Mouse (Mus musculus): ENCODE measurements around the gene Ndufa6. TPM values are rescaled to one million over a fixed set of nuclear protein-coding genes. Genes with fewer than 3 reads are reported as not detected.

The Ndufa6 gene
- polyA plus RNA-seq, 1 experiment from 2014 or later: 297 TPM

DNA sequence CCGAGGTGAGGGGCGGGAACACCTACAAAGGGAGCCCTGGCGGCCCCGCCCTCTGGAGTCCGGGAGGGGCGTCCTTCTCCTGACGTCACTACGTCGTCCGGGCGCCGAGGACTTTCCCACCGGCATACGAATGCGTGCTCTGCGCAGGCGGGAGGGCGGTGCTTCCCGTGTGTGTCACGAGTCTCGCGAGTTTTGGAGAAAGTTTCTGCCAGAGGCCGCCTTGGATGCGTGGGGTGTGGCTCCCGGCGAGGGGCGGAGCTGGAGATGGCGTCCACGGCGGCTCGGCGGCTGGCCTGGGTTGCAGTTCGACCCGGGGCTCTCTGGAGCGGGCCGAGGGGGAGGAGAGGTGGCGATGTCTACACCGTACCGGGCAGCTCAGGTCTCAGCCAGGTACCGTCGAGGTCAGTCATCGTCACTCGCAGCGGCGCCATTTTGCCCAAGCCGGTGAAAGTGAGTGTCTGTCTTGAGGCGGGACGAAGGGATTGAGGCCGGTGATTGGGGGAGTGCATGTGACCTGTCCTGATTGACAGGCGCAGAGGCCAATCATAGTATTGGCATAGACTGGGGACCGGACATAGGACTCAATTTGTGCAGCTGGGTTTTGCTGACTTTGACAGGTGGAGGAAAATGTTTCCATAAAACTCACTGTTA lies 8.2 kb downstream of the Ndufa6 start:
- WGBS: under 1% methylated on average over 50 of the region's 51 CpGs
- no peaks in the 10 kb centered on the region for H3K9me3 ChIP-seq (ENCODE audit: control insufficient read depth, low read length)
- peak overlapping the region; percentile 76 for H3K4me3 ChIP-seq (replicated peaks; ENCODE audit: low read length)
- peak; percentile 98 for ATAC-seq
- peak overlapping the region; percentile 96 for H3K4me2 ChIP-seq (ENCODE audit: low read length)
- H3K9ac ChIP-seq (replicated peaks; ENCODE audit: low read depth, low read length): peak overlapping the region; percentile 86
- H3K27ac ChIP-seq (ENCODE audit: low read length): peak overlapping the region; percentile 88
- peaks cover 14% of the 10 kb centered on the region for H3K4me1 ChIP-seq (replicated peaks; ENCODE audit: control insufficient read depth, insufficient read depth, low read length)
- peaks cover 21% of the 10 kb centered on the region for H3K36me3 ChIP-seq (ENCODE audit: control insufficient read depth, insufficient read depth)
- H3K27me3 ChIP-seq (replicated peaks; ENCODE audit: control insufficient read depth, insufficient read depth, low read length): no peaks in the 10 kb centered on the region; the same call in 1 of the 2 replicates

DNA sequence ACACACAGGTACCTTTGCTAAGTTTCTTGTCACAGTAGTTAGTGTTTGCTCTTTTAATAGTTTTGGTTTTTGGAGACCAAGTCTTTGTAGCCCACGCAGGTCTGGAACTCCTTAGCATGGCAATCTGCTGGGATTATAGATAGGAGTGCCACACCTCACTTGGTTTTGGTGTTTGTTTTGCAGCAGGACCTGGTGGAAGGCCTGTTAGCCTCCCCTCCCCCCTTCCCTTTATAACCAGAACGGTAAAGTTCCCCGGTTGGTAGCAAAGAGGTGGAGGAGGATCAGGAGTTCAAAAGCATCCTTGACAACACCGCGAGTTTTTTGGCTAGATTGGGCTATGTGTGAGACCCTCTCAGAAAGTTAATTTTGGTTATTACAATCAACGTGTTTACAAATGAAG lies 9.2 kb downstream of the Ndufa6 start:
- Histone ChIP-seq H3K9me3 (ENCODE audit: control insufficient read depth, low read length) (no peaks in the 10 kb centered on the region), H3K36me3 (ENCODE audit: control insufficient read depth, insufficient read depth) (peaks cover 14% of the 10 kb centered on the region), H3K4me3 (replicated peaks; ENCODE audit: low read length) (no peak overlapping the region), H3K9ac (replicated peaks; ENCODE audit: low read depth, low read length) (no peak overlapping the region), H3K4me2 (ENCODE audit: low read length) (no peak overlapping the region), H3K27me3 (replicated peaks; ENCODE audit: control insufficient read depth, insufficient read depth, low read length) (peaks cover 7% of the 10 kb centered on the region), H3K4me1 (replicated peaks; ENCODE audit: control insufficient read depth, insufficient read depth, low read length) (peaks cover 16% of the 10 kb centered on the region), H3K27ac (ENCODE audit: low read length) (no peak overlapping the region)
- 90% methylated on average over 6 of the region's 6 CpGs for WGBS
- no peak for ATAC-seq

DNA sequence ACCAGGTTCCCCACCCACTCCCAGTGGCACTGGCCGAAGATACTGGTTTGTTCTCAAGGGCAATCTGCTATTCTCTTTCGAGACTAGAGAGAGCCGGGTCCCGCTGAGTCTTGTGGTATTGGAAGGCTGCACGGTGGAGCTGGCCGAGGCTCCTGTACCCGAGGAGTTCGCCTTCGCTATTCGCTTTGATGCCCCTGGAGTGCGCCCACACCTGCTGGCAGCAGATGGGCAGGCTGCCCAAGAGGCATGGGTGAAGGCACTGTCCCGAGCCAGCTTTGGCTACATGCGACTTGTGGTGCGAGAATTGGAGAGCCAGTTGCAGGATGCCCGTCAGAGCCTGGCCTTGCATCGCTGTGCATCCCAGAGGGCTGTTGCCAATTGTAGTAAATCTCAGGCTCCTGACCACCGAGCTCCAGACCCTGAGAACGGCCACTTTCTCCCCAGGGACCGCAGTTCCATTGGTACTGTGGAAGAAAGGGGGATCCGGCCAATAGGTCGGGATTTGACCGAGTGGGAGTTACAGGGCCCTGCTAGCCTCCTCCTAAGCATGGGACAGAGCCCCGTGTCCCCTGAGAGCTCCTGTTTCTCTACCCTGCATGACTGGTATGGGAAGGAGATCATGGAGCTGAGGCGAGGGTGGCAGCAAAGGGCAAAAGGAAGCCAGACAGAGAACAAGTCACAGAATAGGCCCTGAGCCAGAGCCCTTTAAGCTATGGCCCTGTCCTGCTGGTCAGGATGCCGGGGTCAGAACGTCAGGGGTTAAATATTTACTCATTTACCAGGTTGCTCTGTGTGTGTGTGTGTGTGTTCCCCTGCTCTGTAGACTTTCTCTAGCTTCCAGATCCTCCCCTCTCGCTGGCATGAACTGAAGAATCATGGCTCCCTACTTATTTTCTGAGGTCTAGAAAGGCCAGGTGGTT lies 10.5 kb downstream of the Ndufa6 start:
- H3K4me1 ChIP-seq (replicated peaks; ENCODE audit: control insufficient read depth, insufficient read depth, low read length): peaks cover 19% of the 10 kb centered on the region
- H3K9ac ChIP-seq (replicated peaks; ENCODE audit: low read depth, low read length): no peak overlapping the region
- H3K4me2 ChIP-seq (ENCODE audit: low read length): no peak overlapping the region
- H3K36me3 ChIP-seq (ENCODE audit: control insufficient read depth, insufficient read depth): 0 out of 2 replicates have a peak, but pooled peaks cover 3% of the 10 kb centered on the region
- no peak overlapping the region for H3K4me3 ChIP-seq (replicated peaks; ENCODE audit: low read length)
- H3K27ac ChIP-seq (ENCODE audit: low read length): no peak overlapping the region
- WGBS: 91% methylated on average over 27 of the region's 27 CpGs
- ATAC-seq: no peak
- peaks cover 7% of the 10 kb centered on the region for H3K27me3 ChIP-seq (replicated peaks; ENCODE audit: control insufficient read depth, insufficient read depth, low read length)
- no peaks in the 10 kb centered on the region for H3K9me3 ChIP-seq (ENCODE audit: control insufficient read depth, low read length)

DNA sequence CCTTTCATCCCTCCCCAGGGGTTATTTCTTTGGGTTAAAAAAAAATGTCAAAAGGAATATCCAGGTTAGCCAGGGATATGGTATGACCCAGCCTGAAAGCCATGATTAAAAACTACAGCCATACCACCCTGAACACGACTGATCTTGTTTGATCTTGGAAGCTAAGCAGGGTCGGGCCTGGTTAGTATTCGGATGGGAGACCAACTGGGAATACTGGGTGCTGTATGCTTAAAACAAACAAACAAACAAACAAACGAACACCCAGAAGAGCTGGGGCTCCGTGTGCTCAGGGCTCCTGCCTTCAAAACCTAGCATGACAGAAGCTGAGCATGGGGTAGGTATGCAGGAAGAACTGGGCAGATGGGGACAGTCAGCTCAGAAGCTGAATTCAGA lies 11.6 kb downstream of the Ndufa6 start:
- H3K27ac ChIP-seq (ENCODE audit: low read length): no peak overlapping the region
- H3K36me3 ChIP-seq (ENCODE audit: control insufficient read depth, insufficient read depth): no peaks in the 10 kb centered on the region
- ATAC-seq: no peak
- peaks cover 7% of the 10 kb centered on the region for H3K27me3 ChIP-seq (replicated peaks; ENCODE audit: control insufficient read depth, insufficient read depth, low read length)
- WGBS: 75% methylated on average over 5 of the region's 5 CpGs
- H3K9me3 ChIP-seq (ENCODE audit: control insufficient read depth, low read length): no peaks in the 10 kb centered on the region
- no peak overlapping the region for H3K4me2 ChIP-seq (ENCODE audit: low read length)
- no peak overlapping the region for H3K4me3 ChIP-seq (replicated peaks; ENCODE audit: low read length)
- H3K9ac ChIP-seq (replicated peaks; ENCODE audit: low read depth, low read length): no peak overlapping the region
- peaks cover 27% of the 10 kb centered on the region for H3K4me1 ChIP-seq (replicated peaks; ENCODE audit: control insufficient read depth, insufficient read depth, low read length)

DNA sequence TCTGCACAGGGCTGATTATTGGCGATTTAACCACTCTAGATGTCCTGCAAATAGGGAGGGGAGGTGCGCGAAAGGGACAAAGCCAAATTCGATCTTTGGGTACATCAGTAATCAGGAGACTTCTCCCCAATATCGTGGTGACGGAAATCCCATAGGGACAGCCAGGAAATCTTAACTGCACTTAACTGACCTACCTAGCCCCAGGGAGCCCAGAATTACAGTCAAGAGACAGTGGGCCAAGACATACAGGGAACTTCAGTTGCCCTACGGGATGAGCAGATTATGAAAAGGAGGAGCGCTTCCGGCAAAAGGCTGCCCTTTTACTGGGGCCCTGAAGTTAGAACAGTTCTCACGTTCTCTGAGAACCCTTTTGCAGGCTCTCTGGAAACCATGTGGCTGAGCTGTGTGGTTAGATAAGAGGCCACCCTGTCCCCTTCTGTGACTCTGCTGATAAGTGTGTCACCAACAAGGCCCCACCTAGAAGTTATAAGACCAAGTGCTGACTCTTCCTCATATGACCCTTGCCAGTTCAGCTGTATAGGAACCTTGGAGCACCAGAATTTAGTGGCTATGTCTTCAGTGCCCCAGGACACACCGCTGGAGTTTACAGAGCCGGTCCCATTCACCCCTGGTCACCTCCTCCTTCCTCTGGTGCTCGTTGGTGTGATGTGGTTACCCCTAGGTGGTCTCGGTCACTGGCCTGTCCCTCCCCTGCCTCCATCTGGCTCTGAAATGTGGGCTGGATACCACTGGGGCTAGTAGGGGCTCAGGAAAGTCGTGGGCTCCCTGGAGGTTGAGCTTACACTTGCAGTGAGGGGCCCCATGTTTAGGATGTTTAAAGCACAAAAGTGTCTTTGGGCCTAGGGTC lies 12.2 kb downstream of the Ndufa6 start:
- Histone ChIP-seq H3K4me2 (ENCODE audit: low read length) (no peak overlapping the region), H3K9me3 (ENCODE audit: control insufficient read depth, low read length) (no peaks in the 10 kb centered on the region), H3K4me1 (replicated peaks; ENCODE audit: control insufficient read depth, insufficient read depth, low read length) (peaks cover 23% of the 10 kb centered on the region), H3K27ac (ENCODE audit: low read length) (no peak overlapping the region), H3K9ac (replicated peaks; ENCODE audit: low read depth, low read length) (no peak overlapping the region), H3K27me3 (replicated peaks; ENCODE audit: control insufficient read depth, insufficient read depth, low read length) (peaks cover 7% of the 10 kb centered on the region), H3K4me3 (replicated peaks; ENCODE audit: low read length) (no peak overlapping the region), H3K36me3 (ENCODE audit: control insufficient read depth, insufficient read depth) (no peaks in the 10 kb centered on the region)
- no peak for ATAC-seq
- 75% methylated on average over 15 of the region's 15 CpGs for WGBS

DNA sequence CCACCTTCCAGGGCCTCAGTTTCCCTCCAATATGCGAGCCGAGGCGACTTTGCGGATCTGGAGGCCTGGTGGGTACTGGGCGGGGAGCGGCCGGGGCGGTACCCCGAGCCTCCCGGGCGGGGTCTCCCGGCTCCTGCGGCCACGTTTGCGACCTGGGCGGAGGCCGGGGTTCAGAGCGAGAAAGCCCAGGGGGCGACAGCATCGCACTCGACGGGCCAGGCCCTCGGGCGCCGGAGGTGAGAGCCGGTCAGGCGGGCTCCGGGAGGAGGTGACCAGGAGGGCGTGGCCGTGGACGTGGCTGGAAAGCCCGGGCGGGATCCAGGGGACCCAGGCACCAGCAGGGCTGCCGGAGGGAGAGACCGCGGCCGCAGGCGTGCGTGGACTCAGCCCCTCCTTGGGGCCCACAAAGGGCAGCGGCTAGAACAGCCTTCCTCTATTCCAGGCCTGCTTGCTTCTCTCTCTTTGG lies 13.1 kb downstream of the Ndufa6 start:
- Histone ChIP-seq H3K36me3 (ENCODE audit: control insufficient read depth, insufficient read depth) (no peaks in the 10 kb centered on the region), H3K4me3 (replicated peaks; ENCODE audit: low read length) (peak overlapping the region; percentile 24), H3K4me1 (replicated peaks; ENCODE audit: control insufficient read depth, insufficient read depth, low read length) (peaks cover 19% of the 10 kb centered on the region), H3K9ac (replicated peaks; ENCODE audit: low read depth, low read length) (peak overlapping the region; percentile 40), H3K27ac (ENCODE audit: low read length) (no peak overlapping the region), H3K9me3 (ENCODE audit: control insufficient read depth, low read length) (no peaks in the 10 kb centered on the region), H3K4me2 (ENCODE audit: low read length) (peak overlapping the region; percentile 45), H3K27me3 (replicated peaks; ENCODE audit: control insufficient read depth, insufficient read depth, low read length) (peaks cover 7% of the 10 kb centered on the region)
- 4% methylated on average over 40 of the region's 40 CpGs for WGBS
- no peak for ATAC-seq

DNA sequence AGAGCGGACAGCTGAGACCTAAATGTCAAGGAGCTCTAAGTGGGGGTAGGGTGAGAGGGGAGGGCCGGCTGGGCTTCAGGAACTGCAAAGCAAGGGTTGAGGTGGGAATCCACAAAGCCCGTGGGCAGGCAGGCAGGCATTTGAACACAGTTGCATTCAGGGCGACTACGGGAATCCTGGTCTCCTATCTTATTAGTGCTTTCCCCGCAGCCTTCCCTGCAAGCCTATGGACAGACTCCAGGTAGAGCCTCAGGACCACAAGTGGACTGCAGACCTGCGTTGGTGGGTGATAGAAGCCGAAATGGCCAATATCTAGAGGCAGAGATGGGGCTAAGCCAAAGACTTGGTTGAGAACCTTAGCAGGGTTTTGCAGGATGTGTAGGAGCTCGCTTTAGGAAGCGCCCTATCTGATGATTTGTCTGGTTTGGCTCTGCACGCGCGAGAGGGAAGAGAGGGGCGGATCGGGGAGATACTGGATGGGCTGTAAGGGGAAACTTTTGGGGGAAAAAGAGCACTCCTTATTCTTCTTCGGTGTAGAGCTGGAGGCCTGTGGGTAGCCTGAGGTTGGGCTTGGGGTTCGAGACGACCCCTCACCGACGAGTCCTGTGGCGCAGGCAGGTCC lies 13.6 kb downstream of the Ndufa6 start:
- H3K4me2 ChIP-seq (ENCODE audit: low read length): peak overlapping the region; percentile 45
- H3K4me1 ChIP-seq (replicated peaks; ENCODE audit: control insufficient read depth, insufficient read depth, low read length): peaks cover 19% of the 10 kb centered on the region
- no peak overlapping the region for H3K27ac ChIP-seq (ENCODE audit: low read length)
- ATAC-seq: no peak
- H3K36me3 ChIP-seq (ENCODE audit: control insufficient read depth, insufficient read depth): 0 out of 2 replicates have a peak, but pooled peaks cover 3% of the 10 kb centered on the region
- peaks cover 7% of the 10 kb centered on the region for H3K27me3 ChIP-seq (replicated peaks; ENCODE audit: control insufficient read depth, insufficient read depth, low read length)
- no peak overlapping the region; the same call in 1 of the 2 replicates for H3K4me3 ChIP-seq (replicated peaks; ENCODE audit: low read length)
- no peaks in the 10 kb centered on the region for H3K9me3 ChIP-seq (ENCODE audit: control insufficient read depth, low read length)
- WGBS: 42% methylated on average over 21 of the region's 21 CpGs
- peak overlapping the region; percentile 40 for H3K9ac ChIP-seq (replicated peaks; ENCODE audit: low read depth, low read length)

DNA sequence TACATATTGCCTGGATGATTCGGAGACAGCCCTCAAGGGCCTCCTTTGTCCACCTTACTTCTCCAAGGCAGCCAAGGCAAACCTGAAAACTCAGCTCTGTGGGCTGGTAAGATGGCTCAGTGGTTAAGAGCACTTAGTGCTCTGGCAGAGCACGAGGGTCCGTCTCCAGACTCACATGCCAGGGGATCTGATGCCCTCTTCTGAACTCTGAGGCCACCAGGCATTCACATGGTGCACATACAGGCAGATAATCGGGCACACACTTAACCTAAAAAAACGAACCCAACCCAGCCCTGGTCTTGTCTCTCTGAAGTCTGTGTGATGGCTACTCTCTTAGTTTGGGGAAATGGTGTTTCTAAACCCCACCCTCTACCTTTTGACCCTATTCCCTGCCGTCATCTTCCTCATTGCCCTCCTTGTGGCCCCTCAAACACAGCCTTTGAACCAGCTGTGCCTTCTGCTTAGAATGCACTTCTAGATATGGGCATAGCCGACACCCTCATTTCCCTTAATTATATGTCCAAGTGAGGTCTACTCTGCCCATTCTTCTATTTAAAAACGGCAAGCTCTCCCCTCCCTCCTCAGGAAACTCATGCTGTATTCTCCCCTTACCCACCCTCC lies 14.4 kb downstream of the Ndufa6 start:
- no peak overlapping the region for H3K27ac ChIP-seq (ENCODE audit: low read length)
- WGBS: 80% methylated on average over 8 of the region's 8 CpGs
- H3K9me3 ChIP-seq (ENCODE audit: control insufficient read depth, low read length): no peaks in the 10 kb centered on the region
- peaks cover 7% of the 10 kb centered on the region for H3K27me3 ChIP-seq (replicated peaks; ENCODE audit: control insufficient read depth, insufficient read depth, low read length)
- H3K9ac ChIP-seq (replicated peaks; ENCODE audit: low read depth, low read length): no peak overlapping the region
- ATAC-seq: no peak
- peaks cover 3% of the 10 kb centered on the region; the same call in 1 of the 2 replicates for H3K36me3 ChIP-seq (ENCODE audit: control insufficient read depth, insufficient read depth)
- H3K4me2 ChIP-seq (ENCODE audit: low read length): no peak overlapping the region
- peaks cover 19% of the 10 kb centered on the region for H3K4me1 ChIP-seq (replicated peaks; ENCODE audit: control insufficient read depth, insufficient read depth, low read length)
- no peak overlapping the region for H3K4me3 ChIP-seq (replicated peaks; ENCODE audit: low read length)
